Mouse (Mus musculus): ENCODE data around the gene Caln1.

GRCm38 (mm10) chr5:130320485-130320884 lies 48.8 kb upstream of the Caln1 start:
- TF ChIP-seq HCFC1 (IDR thresholded peaks at IDR 0.05; ENCODE audit: borderline replicate concordance, insufficient read depth, low read length): no peak
- TF ChIP-seq ZC3H11A (IDR thresholded peaks at IDR 0.05; ENCODE audit: borderline replicate concordance, low read depth, low read length): no peak
- TF ChIP-seq MAFK (IDR thresholded peaks at IDR 0.05; ENCODE audit: insufficient read depth, low read depth, low read length): no peak
